Mouse (Mus musculus) lung, adult 2 months (tissue): ENCODE measurements at regions not wholly inside any gene's neighbourhood (a gene's known extent, or its start where the extent isn't known, plus 50 kb on each side); places are given as distances from the start of the nearest gene placed in this dataset.

Experiments used
- CTCF ChIP-seq: fragments of 200-500 bp; IDR thresholded peaks from 2 replicates; pipeline ENCODE4 v1.5.1; 2011; ENCODE audit warnings: mild to moderate bottlenecking, low read length, control low read depth; ENCODE audit not compliant: insufficient read depth
- POLR2A ChIP-seq: fragments of 200-500 bp; IDR thresholded peaks from 2 replicates; pipeline ENCODE4 v1.6.1; 2011; ENCODE audit warnings: low read depth, mild to moderate bottlenecking, control low read depth, low read length, borderline replicate concordance; ENCODE audit errors: extremely low read depth

DNA sequence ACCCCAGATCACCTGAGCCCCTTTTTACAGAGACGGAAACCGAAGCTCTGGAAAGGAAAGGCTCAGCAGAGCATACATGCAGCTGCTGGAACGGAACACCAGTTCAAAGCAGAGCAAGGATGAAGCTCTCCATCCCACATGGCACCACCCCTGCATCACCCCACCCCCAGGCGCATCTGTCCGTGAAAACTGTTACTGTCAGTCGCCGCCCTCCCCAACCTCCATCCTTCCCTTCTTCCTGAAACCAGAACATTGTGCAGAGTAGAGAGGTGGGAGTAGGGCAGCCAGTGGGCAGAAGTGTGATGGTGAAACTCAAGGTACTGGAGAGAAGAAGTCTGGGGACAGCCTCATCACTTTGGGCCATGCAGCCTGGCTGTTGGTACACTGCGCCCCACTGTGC is 84.6 kb downstream of the Rplp1 start:
- no peak for TF ChIP-seq CTCF
- no peak for TF ChIP-seq POLR2A
